In the genomic region with DNA sequence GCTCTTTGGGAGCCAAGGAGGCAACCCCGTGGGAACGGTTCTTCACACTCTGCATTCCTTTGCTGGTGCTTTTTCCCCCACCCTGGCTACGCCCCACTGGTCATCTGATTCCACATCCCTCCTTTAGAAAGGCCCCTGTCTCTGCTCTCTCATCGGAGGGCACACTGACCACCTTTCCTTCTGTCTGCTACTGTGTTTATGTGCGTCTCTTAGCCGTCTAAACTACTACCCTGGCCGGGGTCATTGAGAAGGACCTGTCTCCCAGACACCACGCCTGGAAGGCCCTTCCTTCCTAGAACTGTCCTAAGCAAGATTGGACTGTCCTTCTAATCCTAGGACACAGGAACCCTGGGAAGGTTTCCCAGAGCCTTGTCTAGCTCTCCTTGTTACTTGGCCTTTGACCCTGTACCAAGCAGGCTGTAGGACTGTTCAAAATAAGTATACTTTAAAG, we compare ENCODE assay signal across 9 mouse cellular contexts. TPM values are rescaled to one million over a fixed set of nuclear protein-coding genes. Genes with fewer than 3 reads are reported as not detected.
DNase-seq lines count a peak whose midpoint lies in the region; ATAC-seq and TF ChIP-seq lines count a peak whose summit lies in the region.
"Had no signal": no experiment of that assay in that cellular context is flagged by ENCODE, and none has a peak within 500 bp of the region (broad histone marks: within the 10 kb centered on the region; RNA-seq: fewer than 3 reads in every experiment).

No protein-coding gene starts in this region.

- peak overlapping the region; percentile 73; the same call in 1 of the 2 replicates for H3K27ac ChIP-seq in kidney, adult 2 months (ENCODE audit: insufficient read depth, low read depth, low read length)
- peak overlapping the region; percentile 82 for H3K27ac ChIP-seq in embryonic facial prominence, embryonic 15.5 days (replicated peaks)
- H3K27ac ChIP-seq in intestine, embryonic 14.5 days (ENCODE audit: low read depth): no peak overlapping the region

- peak overlapping the region; percentile 7; the same call in 1 of the 2 replicates for H3K9ac ChIP-seq in embryonic facial prominence, embryonic 15.5 days
- H3K9ac ChIP-seq in intestine, embryonic 14.5 days (ENCODE audit: low read length): peak overlapping the region; percentile 95

- TF ChIP-seq POLR2A in kidney, adult 2 months (IDR thresholded peaks at IDR 0.05; ENCODE audit: low read depth, low read length): no peak

- H3K4me1 ChIP-seq in kidney, adult 2 months (ENCODE audit: control insufficient read depth, insufficient read depth, low read length): no peaks in the 10 kb centered on the region
- H3K4me1 ChIP-seq in embryonic facial prominence, embryonic 15.5 days: peaks cover 41% of the 10 kb centered on the region
- peaks cover 26% of the 10 kb centered on the region for H3K4me1 ChIP-seq in intestine, embryonic 14.5 days (replicated peaks; ENCODE audit: control insufficient read depth, insufficient read depth, low read length)

- 34% methylated on average over 8 of the region's 8 CpGs for WGBS in kidney, adult 2 months
- 10% methylated on average over 8 of the region's 8 CpGs for whole genome bisulfite sequencing in embryonic facial prominence, embryonic 15.5 days
- WGBS in intestine, embryonic 14.5 days: 6% methylated on average over 8 of the region's 8 CpGs

- no peaks in the 10 kb centered on the region for H3K27me3 ChIP-seq in kidney, adult 2 months (replicated peaks; ENCODE audit: control insufficient read depth, insufficient read depth, low read length)
- H3K27me3 ChIP-seq in embryonic facial prominence, embryonic 15.5 days: no peaks in the 10 kb centered on the region
- H3K27me3 ChIP-seq in intestine, embryonic 14.5 days (replicated peaks; ENCODE audit: control insufficient read depth, insufficient read depth, low read length): no peaks in the 10 kb centered on the region
- H3K27me3 ChIP-seq: Patski had no signal

- DNase-seq in kidney, adult 2 months: peak; percentile 70
- DNase-seq in kidney, adult 18-20 months: no peak
- no peak for DNase-seq in intestine, embryonic 14.5 days (ENCODE audit: low spot score)
- peak; percentile 53 for DNase-seq in lung, postnatal 10 days
- DNase-seq in B cell, adult 2 months: no peak
- no peak for DNase-seq in c-Kit-positive CD71-positive TER-119-positive erythroid progenitor cells, embryonic 14.5 days (ENCODE audit: low spot score)
- no peak for DNase-seq in urinary bladder, postnatal 10 days (ENCODE audit: low spot score)

- TF ChIP-seq CTCF in kidney, adult 2 months (conservative IDR thresholded peaks at IDR 0.05; ENCODE audit: insufficient read depth, insufficient read length, low read depth, low read length): no peak

- H3K9me3 ChIP-seq in embryonic facial prominence, embryonic 15.5 days (replicated peaks): no peaks in the 10 kb centered on the region
- H3K9me3 ChIP-seq in intestine, embryonic 14.5 days (ENCODE audit: control insufficient read depth, low read length): no peaks in the 10 kb centered on the region

- ATAC-seq in embryonic facial prominence, embryonic 15.5 days (ENCODE audit: insufficient number of reproducible peaks, low FRiP score, low TSS enrichment, low read depth): no peak
- ATAC-seq in intestine, embryonic 14.5 days (replicated peaks; ENCODE audit: low FRiP score, low TSS enrichment, low read depth): 0 out of 2 replicates have a peak, but pooled peaks have one; percentile 21

- H3K4me2 ChIP-seq in embryonic facial prominence, embryonic 15.5 days (replicated peaks): peak overlapping the region; percentile 59
- peak overlapping the region; percentile 71 for H3K4me2 ChIP-seq in intestine, embryonic 14.5 days (ENCODE audit: low read length)

- peak overlapping the region; percentile 80 for H3K4me3 ChIP-seq in kidney, adult 2 months (ENCODE audit: insufficient read depth, low read depth, low read length)
- H3K4me3 ChIP-seq in embryonic facial prominence, embryonic 15.5 days (replicated peaks): peak overlapping the region; percentile 92
- peak overlapping the region; percentile 78 for H3K4me3 ChIP-seq in intestine, embryonic 14.5 days (ENCODE audit: low read depth, low read length)

- H3K36me3 ChIP-seq in kidney, adult 2 months (ENCODE audit: control insufficient read depth, insufficient read depth, low read length): no peaks in the 10 kb centered on the region
- H3K36me3 ChIP-seq in embryonic facial prominence, embryonic 15.5 days: no peaks in the 10 kb centered on the region
- no peaks in the 10 kb centered on the region; the same call in 1 of the 2 replicates for H3K36me3 ChIP-seq in intestine, embryonic 14.5 days (ENCODE audit: control insufficient read depth, insufficient read depth, low read length)

RNA-seq across cellular contexts. Expression of gene Rnf144a, which starts 1.1 kb away (rescaled TPM):
- polyA plus RNA-seq in kidney, adult 2 months (2012; rRNA removed): 12.6 and 12.7 TPM in 2 replicates
- polyA plus RNA-seq in embryonic facial prominence, embryonic 15.5 days (2015; fragmentation: Nextera tagmentation; extraction: Ambion mirVana): 38.7 and 40.0 TPM in 2 replicates
- 19.6 and 22.4 TPM in 2 replicates for polyA plus RNA-seq in intestine, embryonic 14.5 days (2014; fragmentation: Nextera tagmentation; extraction: Ambion mirVana)

RNA-seq across cellular contexts. Expression of gene Rsad2, which starts 42.3 kb away (rescaled TPM):
- polyA plus RNA-seq in kidney, adult 2 months (2012; rRNA removed): 17.6 and 19.8 TPM in 2 replicates
- 1.5 and 1.6 TPM in 2 replicates for polyA plus RNA-seq in embryonic facial prominence, embryonic 15.5 days (2015; fragmentation: Nextera tagmentation; extraction: Ambion mirVana)
- 1.1 and 1.8 TPM in 2 replicates for polyA plus RNA-seq in intestine, embryonic 14.5 days (2014; fragmentation: Nextera tagmentation; extraction: Ambion mirVana)

RNA-seq across cellular contexts. Expression of gene Cmpk2, which starts 55.0 kb away (rescaled TPM):
- 13.9 and 15.0 TPM in 2 replicates for polyA plus RNA-seq in kidney, adult 2 months (2012; rRNA removed)
- polyA plus RNA-seq in embryonic facial prominence, embryonic 15.5 days (2015; fragmentation: Nextera tagmentation; extraction: Ambion mirVana): 7.5 and 8.8 TPM in 2 replicates
- polyA plus RNA-seq in intestine, embryonic 14.5 days (2014; fragmentation: Nextera tagmentation; extraction: Ambion mirVana): 4.7 and 5.2 TPM in 2 replicates

Comparison
In these comparisons a context has a peak if more than half of its experiments do, and no peak if none do; other contexts are left out.
1. DNase-seq: peak in kidney, adult 2 months (single experiment) and lung, postnatal 10 days (single experiment); none in kidney, adult 18-20 months (single experiment), intestine, embryonic 14.5 days (single experiment), B cell, adult 2 months (0 of 2), c-Kit-positive CD71-positive TER-119-positive erythroid progenitor cells, embryonic 14.5 days (single experiment) and urinary bladder, postnatal 10 days (single experiment).
2. Peak in every context shown above with its lines, with median percentiles within 50 percentile points of each other: H3K4me3 ChIP-seq.